Mouse (Mus musculus): ENCODE results near the gene Tmcc3. TPM values are rescaled to one million over a fixed set of nuclear protein-coding genes. Genes with fewer than 3 reads are reported as not detected.

The Tmcc3 gene
- polyA plus RNA-seq, 1 experiment from 2014 or later = 20.8 TPM

GRCm38 (mm10) chr10:94461378-94461777 lies 149.6 kb downstream of the Tmcc3 start:
- ATAC-seq (ENCODE audit: low FRiP score, low TSS enrichment) = no peak
- 93% methylated on average over 3 of the region's 3 CpGs for WGBS

DNA sequence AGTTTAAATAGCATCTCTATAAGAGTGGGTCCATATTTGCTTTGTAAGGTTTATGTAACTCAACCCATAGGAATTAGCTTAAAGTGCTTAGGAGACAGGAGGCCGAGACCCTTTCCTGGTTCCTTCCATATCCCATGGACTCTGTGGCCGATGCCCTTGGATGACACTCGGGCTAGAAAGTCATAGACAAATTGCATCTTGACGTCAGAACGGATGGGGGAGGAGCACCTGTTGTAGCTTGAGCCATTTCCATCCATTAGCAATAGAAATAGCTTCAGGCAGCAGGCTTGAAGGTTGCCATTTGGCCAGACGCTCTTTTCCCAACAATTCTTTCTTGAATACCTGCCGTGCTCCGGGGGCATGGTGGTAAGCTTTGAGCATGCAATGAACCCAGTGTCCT lies 150.1 kb downstream of the Tmcc3 start:
- Histone ChIP-seq H3K27me3 (ENCODE audit: control insufficient read depth, insufficient read depth, low read length) (no peaks in the 10 kb centered on the region), H3K36me3 (ENCODE audit: control insufficient read depth, insufficient read depth, low read length) (no peaks in the 10 kb centered on the region), H3K9ac (ENCODE audit: low read length) (no peak overlapping the region), H3K27ac (replicated peaks) (no peak overlapping the region), H3K4me1 (replicated peaks; ENCODE audit: control insufficient read depth, insufficient read depth) (no peaks in the 10 kb centered on the region), H3K4me2 (replicated peaks; ENCODE audit: low read depth) (no peak overlapping the region), H3K9me3 (ENCODE audit: control insufficient read depth, low read length) (no peaks in the 10 kb centered on the region), H3K4me3 (ENCODE audit: low read depth, low read length) (no peak overlapping the region)
- DNase-seq (ENCODE audit: low spot score) (no peak), ATAC-seq (ENCODE audit: low FRiP score, low TSS enrichment) (no peak)
- WGBS = 78% methylated on average over 8 of the region's 8 CpGs
- no peak for TF ChIP-seq EP300 (optimal IDR thresholded peaks at IDR 0.05)

More at GRCm38 (mm10) chr10:94461378-94461777, 149.6 kb downstream of the Tmcc3 start:
- no peak overlapping the region for H3K9ac ChIP-seq (ENCODE audit: low read length)
- no peak for TF ChIP-seq EP300 (optimal IDR thresholded peaks at IDR 0.05)
- TF ChIP-seq CTCF (IDR thresholded peaks at IDR 0.05; ENCODE audit: low read depth) = peak; percentile 71
- H3K4me1 ChIP-seq (replicated peaks; ENCODE audit: control insufficient read depth, insufficient read depth) = no peaks in the 10 kb centered on the region
- no peak overlapping the region for H3K27ac ChIP-seq (replicated peaks)
- DNase-seq (ENCODE audit: low spot score) = no peak
- H3K4me2 ChIP-seq (replicated peaks; ENCODE audit: low read depth) = no peak overlapping the region
- H3K9me3 ChIP-seq (ENCODE audit: control insufficient read depth, low read length) = no peaks in the 10 kb centered on the region
- no peaks in the 10 kb centered on the region for H3K27me3 ChIP-seq (ENCODE audit: control insufficient read depth, insufficient read depth, low read length)
- no peak overlapping the region for H3K4me3 ChIP-seq (ENCODE audit: low read depth, low read length)
- H3K36me3 ChIP-seq (ENCODE audit: control insufficient read depth, insufficient read depth, low read length) = no peaks in the 10 kb centered on the region

DNA sequence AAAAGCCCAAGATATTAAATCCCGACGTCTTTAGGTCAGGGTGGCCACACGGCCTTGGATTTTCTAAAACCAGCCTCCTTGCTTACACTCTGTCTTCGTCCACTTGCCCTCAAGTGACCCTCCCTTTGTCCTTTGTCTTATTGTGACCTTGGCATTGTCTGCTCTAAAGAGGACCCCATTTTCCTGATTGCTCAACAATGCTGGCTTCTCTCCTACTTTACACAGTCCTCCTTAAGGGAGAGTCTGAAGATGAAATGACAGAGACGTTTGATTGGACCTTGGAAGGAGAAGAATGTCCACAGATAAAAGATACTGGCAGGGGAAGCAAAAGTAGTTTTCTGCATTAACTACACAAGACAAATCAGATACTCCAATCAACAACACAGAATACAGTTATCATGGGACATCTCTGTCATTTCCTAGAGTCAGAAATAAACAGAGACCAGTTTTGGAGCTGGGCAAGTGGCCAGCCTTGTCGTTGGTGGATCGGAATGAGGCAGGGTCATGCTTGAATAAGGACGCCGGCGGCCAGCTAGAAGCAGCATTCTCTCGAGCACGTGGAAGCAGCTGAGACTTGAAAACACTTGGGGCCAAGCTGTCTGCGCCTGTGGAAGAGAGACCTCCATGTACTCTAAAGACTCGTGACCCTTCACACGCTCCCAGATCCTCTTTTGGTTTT lies 150.8 kb downstream of the Tmcc3 start:
- H3K4me1 ChIP-seq (replicated peaks; ENCODE audit: control insufficient read depth, insufficient read depth) = no peaks in the 10 kb centered on the region
- no peak overlapping the region for H3K4me2 ChIP-seq (replicated peaks; ENCODE audit: low read depth)
- TF ChIP-seq EP300 (optimal IDR thresholded peaks at IDR 0.05) = no peak
- no peak for TF ChIP-seq CTCF (IDR thresholded peaks at IDR 0.05; ENCODE audit: low read depth)
- H3K27me3 ChIP-seq (ENCODE audit: control insufficient read depth, insufficient read depth, low read length) = no peaks in the 10 kb centered on the region
- no peak overlapping the region for H3K9ac ChIP-seq (ENCODE audit: low read length)
- no peaks in the 10 kb centered on the region for H3K36me3 ChIP-seq (ENCODE audit: control insufficient read depth, insufficient read depth, low read length)
- no peak overlapping the region for H3K4me3 ChIP-seq (ENCODE audit: low read depth, low read length)
- peak; percentile 32 for DNase-seq (ENCODE audit: low spot score)
- peak overlapping the region; percentile 49; the same call in 1 of the 2 replicates for H3K27ac ChIP-seq (replicated peaks)
- H3K9me3 ChIP-seq (ENCODE audit: control insufficient read depth, low read length) = no peaks in the 10 kb centered on the region
- ATAC-seq (ENCODE audit: low FRiP score, low TSS enrichment) = peak; percentile 70
- WGBS = 40% methylated on average over 15 of the region's 15 CpGs

DNA sequence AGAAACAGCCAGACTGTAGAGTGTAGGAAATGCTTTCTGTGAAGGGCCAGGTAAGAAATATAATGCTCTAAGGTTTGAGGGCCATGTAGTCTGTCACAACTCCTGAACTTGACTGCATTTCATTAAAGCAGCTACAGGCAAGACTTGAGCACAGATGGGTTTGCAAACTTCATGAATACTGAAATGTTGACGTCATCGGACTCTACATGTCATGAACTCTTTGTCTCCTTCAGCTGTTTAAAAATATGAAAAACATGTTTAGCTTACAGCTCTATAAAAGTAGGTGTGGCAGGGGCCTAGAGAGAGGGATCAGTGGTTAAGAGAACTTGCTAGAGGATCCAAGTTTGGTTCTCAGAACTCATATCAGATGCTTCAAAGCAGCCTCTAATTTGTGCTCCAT lies 151.7 kb downstream of the Tmcc3 start:
- ATAC-seq (ENCODE audit: low FRiP score, low TSS enrichment) = no peak
- no peak for TF ChIP-seq CTCF (IDR thresholded peaks at IDR 0.05; ENCODE audit: low read depth)
- TF ChIP-seq EP300 (optimal IDR thresholded peaks at IDR 0.05) = no peak
- no peak for DNase-seq (ENCODE audit: low spot score)

DNA sequence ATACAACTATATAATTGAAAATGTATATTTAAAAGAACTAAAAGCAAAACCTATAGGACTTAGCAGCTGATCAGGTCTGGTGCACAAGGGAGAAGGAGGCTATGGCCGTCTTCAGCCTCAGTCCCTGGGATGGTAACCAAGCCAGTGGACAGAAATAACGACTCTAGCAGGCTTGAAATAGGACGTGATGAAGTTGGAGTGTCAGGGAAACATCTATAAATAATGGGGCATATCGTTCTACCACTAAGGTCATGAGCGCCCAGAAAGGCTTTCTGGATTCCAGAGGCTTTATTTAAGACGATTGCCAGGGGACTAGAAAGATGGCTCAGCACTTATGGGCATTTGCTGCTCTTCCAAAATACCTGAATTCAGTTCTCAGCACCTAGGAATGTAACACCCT lies 153.9 kb downstream of the Tmcc3 start:
- no peaks in the 10 kb centered on the region for H3K4me1 ChIP-seq (replicated peaks; ENCODE audit: control insufficient read depth, insufficient read depth)
- TF ChIP-seq CTCF (IDR thresholded peaks at IDR 0.05; ENCODE audit: low read depth) (no peak), EP300 (optimal IDR thresholded peaks at IDR 0.05) (no peak)
- no peaks in the 10 kb centered on the region for H3K27me3 ChIP-seq (ENCODE audit: control insufficient read depth, insufficient read depth, low read length)
- 53% methylated on average over 6 of the region's 6 CpGs for WGBS
- H3K36me3 ChIP-seq (ENCODE audit: control insufficient read depth, insufficient read depth, low read length) = no peaks in the 10 kb centered on the region
- no peak overlapping the region for H3K4me3 ChIP-seq (ENCODE audit: low read depth, low read length)
- no peaks in the 10 kb centered on the region for H3K9me3 ChIP-seq (ENCODE audit: control insufficient read depth, low read length)
- H3K4me2 ChIP-seq (replicated peaks; ENCODE audit: low read depth) = no peak overlapping the region
- DNase-seq (ENCODE audit: low spot score) (no peak), ATAC-seq (ENCODE audit: low FRiP score, low TSS enrichment) (no peak)
- no peak overlapping the region for H3K9ac ChIP-seq (ENCODE audit: low read length)
- no peak overlapping the region for H3K27ac ChIP-seq (replicated peaks)

More for the DNA sequence above, 151.7 kb downstream of the Tmcc3 start:
- 50% methylated on average over 2 of the region's 2 CpGs for WGBS
- Histone ChIP-seq H3K36me3 (ENCODE audit: control insufficient read depth, insufficient read depth, low read length) (no peaks in the 10 kb centered on the region), H3K9me3 (ENCODE audit: control insufficient read depth, low read length) (no peaks in the 10 kb centered on the region), H3K4me2 (replicated peaks; ENCODE audit: low read depth) (no peak overlapping the region), H3K27ac (replicated peaks) (no peak overlapping the region; the same call in 1 of the 2 replicates), H3K4me1 (replicated peaks; ENCODE audit: control insufficient read depth, insufficient read depth) (no peaks in the 10 kb centered on the region), H3K27me3 (ENCODE audit: control insufficient read depth, insufficient read depth, low read length) (no peaks in the 10 kb centered on the region), H3K9ac (ENCODE audit: low read length) (no peak overlapping the region), H3K4me3 (ENCODE audit: low read depth, low read length) (no peak overlapping the region)

DNA sequence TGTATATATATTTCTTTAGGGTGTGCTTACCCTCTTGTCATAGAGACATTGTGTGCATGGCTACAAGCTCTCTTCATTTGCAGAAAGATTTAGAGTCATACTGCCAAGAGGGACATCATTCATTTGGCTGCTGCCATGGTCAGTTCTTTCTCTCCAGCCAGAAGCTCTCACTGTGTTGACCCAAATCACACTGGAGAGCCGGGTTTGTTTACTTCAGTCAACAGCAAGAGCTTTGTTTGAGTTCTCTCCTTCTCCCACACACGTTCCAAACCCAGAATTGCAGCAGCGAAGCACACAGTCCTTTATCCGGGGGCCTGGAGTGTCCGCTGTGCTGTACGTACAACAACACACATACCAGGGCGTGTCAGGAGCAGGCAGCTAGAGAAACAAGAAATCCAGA lies 154.6 kb downstream of the Tmcc3 start:
- no peak overlapping the region for H3K9ac ChIP-seq (ENCODE audit: low read length)
- ATAC-seq (ENCODE audit: low FRiP score, low TSS enrichment) (peak; percentile 43; the same call in 1 of the 2 replicates), DNase-seq (ENCODE audit: low spot score) (no peak)
- H3K4me2 ChIP-seq (replicated peaks; ENCODE audit: low read depth) = no peak overlapping the region
- peak overlapping the region; percentile 30; the same call in 1 of the 2 replicates for H3K27ac ChIP-seq (replicated peaks)
- TF ChIP-seq EP300 (optimal IDR thresholded peaks at IDR 0.05) = no peak
- no peak for TF ChIP-seq CTCF (IDR thresholded peaks at IDR 0.05; ENCODE audit: low read depth)
- H3K27me3 ChIP-seq (ENCODE audit: control insufficient read depth, insufficient read depth, low read length) = no peaks in the 10 kb centered on the region
- H3K9me3 ChIP-seq (ENCODE audit: control insufficient read depth, low read length) = no peaks in the 10 kb centered on the region
- H3K36me3 ChIP-seq (ENCODE audit: control insufficient read depth, insufficient read depth, low read length) = no peaks in the 10 kb centered on the region
- no peaks in the 10 kb centered on the region for H3K4me1 ChIP-seq (replicated peaks; ENCODE audit: control insufficient read depth, insufficient read depth)
- no peak overlapping the region for H3K4me3 ChIP-seq (ENCODE audit: low read depth, low read length)
- WGBS = 24% methylated on average over 7 of the region's 7 CpGs

All from stomach, postnatal 0 days (tissue).